Mouse (Mus musculus) layer of hippocampus, adult 2 months (tissue): ENCODE measurements at regions not wholly inside any gene's neighbourhood (a gene's known extent, or its start where the extent isn't known, plus 50 kb on each side); places are given as distances from the start of the nearest gene placed in this dataset.
A peak's percentile ranks its signal among the peaks of the same experiment; 100 is the strongest.

Source experiments
- DNase-seq, 2 experiments: peaks; one replicate each; pipeline ENCODE4 v3.0.0; 2022; ENCODE audit warnings: low spot score in 2 of 2
- H3K27ac ChIP-seq: fragments of 200-600 bp; 2 replicates; pipeline ENCODE4 v1.8.1; 2022
- H3K4me3 ChIP-seq: fragments of 200-600 bp; 2 replicates; pipeline ENCODE4 v1.8.1; 2022; ENCODE audit warnings: mild to moderate bottlenecking
- CTCF ChIP-seq: fragments of 200-600 bp; conservative IDR thresholded peaks from 2 replicates; pipeline ENCODE4 v1.8.1; 2022; ENCODE audit warnings: antibody characterized with exemption, mild to moderate bottlenecking, moderate library complexity

GRCm38 (mm10) chr6:101531914-101532313 is 154.2 kb upstream of the Pdzrn3 start:
- Histone ChIP-seq H3K27ac (no peak overlapping the region), H3K4me3 (no peak overlapping the region)
- DNase-seq: no peak
- no peak for TF ChIP-seq CTCF

- DNase-seq: no peak
- Histone ChIP-seq H3K27ac (no peak overlapping the region), H3K4me3 (no peak overlapping the region)
- TF ChIP-seq CTCF: no peak
Measured at GRCm38 (mm10) chr6:101525129-101525528, 147.4 kb upstream of the Pdzrn3 start.

GRCm38 (mm10) chr6:101521316-101521715 is 143.6 kb upstream of the Pdzrn3 start:
- no peak for TF ChIP-seq CTCF

GRCm38 (mm10) chr6:101520755-101521154 is 143.1 kb upstream of the Pdzrn3 start:
- TF ChIP-seq CTCF: no peak
- peak; percentile 30 to 41 for DNase-seq
- Histone ChIP-seq H3K27ac (peak overlapping the region; percentile 28; the same call in 1 of the 2 replicates), H3K4me3 (no peak overlapping the region)

More at GRCm38 (mm10) chr6:101521316-101521715, 143.6 kb upstream of the Pdzrn3 start:
- no peak overlapping the region for H3K4me3 ChIP-seq
- peak overlapping the region; percentile 28; the same call in 1 of the 2 replicates for H3K27ac ChIP-seq
- DNase-seq: no peak

GRCm38 (mm10) chr6:101518904-101519701 is 141.4 kb upstream of the Pdzrn3 start:
- Histone ChIP-seq H3K27ac (no peak overlapping the region), H3K4me3 (no peak overlapping the region)
- TF ChIP-seq CTCF: no peak
- DNase-seq: no peak

- no peak overlapping the region for H3K4me3 ChIP-seq
- DNase-seq: no peak
- no peak overlapping the region for H3K27ac ChIP-seq
- no peak for TF ChIP-seq CTCF
Measured at GRCm38 (mm10) chr6:101517584-101517983, 139.9 kb upstream of the Pdzrn3 start.

- no peak for TF ChIP-seq CTCF
- Histone ChIP-seq H3K27ac (no peak overlapping the region), H3K4me3 (no peak overlapping the region)
- no peak for DNase-seq
Measured at GRCm38 (mm10) chr6:101513696-101514095, 136.0 kb upstream of the Pdzrn3 start.

- Histone ChIP-seq H3K27ac (no peak overlapping the region), H3K4me3 (no peak overlapping the region)
- no peak for TF ChIP-seq CTCF
- peak; percentile 29 to 46 for DNase-seq
Measured at GRCm38 (mm10) chr6:101502149-101502548, 124.5 kb upstream of the Pdzrn3 start.

GRCm38 (mm10) chr6:101501716-101502115 is 124.0 kb upstream of the Pdzrn3 start:
- H3K4me3 ChIP-seq: no peak overlapping the region
- no peak for DNase-seq
- no peak for TF ChIP-seq CTCF

GRCm38 (mm10) chr6:101500202-101500601 is 122.5 kb upstream of the Pdzrn3 start:
- H3K27ac ChIP-seq: no peak overlapping the region
- TF ChIP-seq CTCF: no peak
- no peak overlapping the region for H3K4me3 ChIP-seq
- no peak for DNase-seq

More at GRCm38 (mm10) chr6:101501716-101502115, 124.0 kb upstream of the Pdzrn3 start:
- H3K27ac ChIP-seq: no peak overlapping the region

GRCm38 (mm10) chr6:101488466-101488865 is 110.8 kb upstream of the Pdzrn3 start:
- TF ChIP-seq CTCF: no peak
- Histone ChIP-seq H3K27ac (no peak overlapping the region), H3K4me3 (no peak overlapping the region)
- no peak for DNase-seq

GRCm38 (mm10) chr6:101484526-101485287 is 107.0 kb upstream of the Pdzrn3 start:
- DNase-seq: no peak
- H3K4me3 ChIP-seq: no peak overlapping the region
- no peak for TF ChIP-seq CTCF
- no peak overlapping the region for H3K27ac ChIP-seq
